Mouse (Mus musculus) C2C12 (cell line): Measurements from ENCODE around the gene Casp9.

Experiments used
- CEBPB ChIP-seq: IDR thresholded peaks from one replicate; pipeline ENCODE4 v1.6.1; 2011; ENCODE audit warnings: low read depth, mild to moderate bottlenecking, control low read depth, moderate library complexity
- CTCF ChIP-seq: IDR thresholded peaks from one replicate; pipeline ENCODE4 v1.5.1; 2011; ENCODE audit not compliant: control insufficient read depth, insufficient read depth, insufficient read length
- MAX ChIP-seq: IDR thresholded peaks from one replicate; pipeline ENCODE4 v1.6.1; 2011; ENCODE audit warnings: mild to moderate bottlenecking, control low read depth
- MYOG ChIP-seq: IDR thresholded peaks from one replicate; pipeline ENCODE4 v1.6.1; 2011; ENCODE audit not compliant: control insufficient read depth, insufficient read length; ENCODE audit errors: extremely low read depth
- USF1 ChIP-seq: IDR thresholded peaks from one replicate; pipeline ENCODE4 v1.6.1; 2011; ENCODE audit warnings: low read depth, mild to moderate bottlenecking, control low read depth, moderate library complexity

DNA sequence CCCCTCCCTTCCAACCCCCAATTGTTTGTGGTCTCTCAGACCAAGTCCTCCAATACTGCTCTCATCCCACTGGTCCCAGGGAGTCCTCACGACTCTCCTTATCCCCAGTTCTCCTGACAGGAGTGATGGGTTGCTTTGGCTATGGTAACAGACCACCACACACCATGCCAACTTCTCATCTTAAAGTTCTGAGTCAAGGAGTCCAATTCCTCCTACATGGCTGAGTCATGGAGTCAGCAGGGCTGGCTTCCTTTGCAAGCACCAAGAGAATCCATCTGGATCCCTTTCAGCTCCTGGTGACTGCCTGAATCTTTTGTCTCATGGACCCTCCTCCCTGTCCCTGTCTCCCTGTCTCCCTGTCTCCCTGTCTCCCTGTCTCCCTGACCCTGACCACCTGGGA, 40.5 kb downstream of the Casp9 start:
- TF ChIP-seq CEBPB (no peak), CTCF (no peak), MYOG (no peak), USF1 (no peak), MAX (no peak)
